Mouse (Mus musculus) CH12.LX (cell line): ENCODE data around the gene Abcd3. TPM values are rescaled to one million over a fixed set of nuclear protein-coding genes. Genes with fewer than 3 reads are reported as not detected.

Experiments
- DNase-seq: peaks from one replicate; pipeline ENCODE4 v3.0.0-alpha.2; 2013; ENCODE audit errors: extremely low read depth
- H3K27ac ChIP-seq: 2 replicates; pipeline ENCODE4 v1.5.1; 2012; ENCODE audit warnings: low read depth, mild to moderate bottlenecking, control low read depth, moderate library complexity; ENCODE audit not compliant: insufficient read depth
- H3K27me3 ChIP-seq: replicated peaks from 2 replicates; pipeline ENCODE3; 2012; ENCODE audit warnings: inconsistent platforms
- H3K36me3 ChIP-seq, 2 experiments: replicated peaks in 1 of 2; 2 replicates each; pipeline versions ENCODE3 to v1.6.1; 2012; ENCODE audit warnings: inconsistent platforms in 1 of 2, low read length in 1 of 2, mild to moderate bottlenecking in 1 of 2, mixed read lengths in 1 of 2, moderate library complexity in 1 of 2; ENCODE audit not compliant: control insufficient read depth in 1 of 2, insufficient read depth in 1 of 2
- H3K4me1 ChIP-seq, 2 experiments: 2 replicates each; pipeline ENCODE4 v1.6.1; 2012; ENCODE audit warnings: inconsistent platforms in 1 of 2, moderate library complexity in 1 of 2; ENCODE audit not compliant: insufficient read depth in 2 of 2, control insufficient read depth in 1 of 2
- H3K4me2 ChIP-seq: 2 replicates; pipeline ENCODE4 v1.6.1; 2012; ENCODE audit warnings: low read depth, mild to moderate bottlenecking, control low read depth; ENCODE audit not compliant: poor library complexity, insufficient read depth, severe bottlenecking
- H3K4me3 ChIP-seq, 3 experiments: fragments of 150-350 bp in 1 of 3; sonication (generic) in 1 of 3; replicated peaks in 1 of 3; 2 replicates each; pipeline versions ENCODE3 to v1.5.1; 2011 to 2012; ENCODE audit warnings: low read depth in 2 of 3, low read length in 2 of 3, mild to moderate bottlenecking in 2 of 3, moderate library complexity in 2 of 3, control low read depth in 1 of 3, improper control_type of control experiment in 1 of 3, inconsistent platforms in 1 of 3, mixed read lengths in 1 of 3; ENCODE audit not compliant: poor library complexity in 1 of 3
- H3K79me2 ChIP-seq: replicated peaks from 2 replicates; pipeline ENCODE4 v1.6.1; 2012; ENCODE audit warnings: mild to moderate bottlenecking, moderate library complexity; ENCODE audit not compliant: control insufficient read depth, poor library complexity, insufficient read depth, severe bottlenecking; ENCODE audit errors: extremely low read depth
- H3K9ac ChIP-seq: 2 replicates; pipeline ENCODE4 v1.6.1; 2012; ENCODE audit warnings: low read depth, mild to moderate bottlenecking, control low read depth, moderate library complexity; ENCODE audit not compliant: insufficient read depth
- H3K9me3 ChIP-seq: replicated peaks from 2 replicates; pipeline ENCODE3; 2012; ENCODE audit warnings: low read length, inconsistent platforms, mixed read lengths
- BHLHE40 ChIP-seq: IDR thresholded peaks from 2 replicates; pipeline ENCODE4 v1.6.1; 2011; ENCODE audit warnings: mild to moderate bottlenecking, low read depth, low read length, improper control_type of control experiment
- CHD1 ChIP-seq: IDR thresholded peaks from 2 replicates; pipeline ENCODE4 v1.6.1; 2012; ENCODE audit warnings: low read depth, low read length, improper control_type of control experiment, inconsistent platforms
- CHD2 ChIP-seq: IDR thresholded peaks from 2 replicates; pipeline ENCODE4 v1.6.1; 2011; ENCODE audit warnings: low read length, improper control_type of control experiment
- CTCF ChIP-seq, 2 experiments: IDR thresholded peaks in 1 of 2; conservative IDR thresholded peaks in 1 of 2; 2 replicates each; pipeline ENCODE4 v1.5.1; 2011 to 2012; ENCODE audit warnings: low read depth in 2 of 2, low read length in 2 of 2, improper control_type of control experiment in 1 of 2, inconsistent platforms in 1 of 2, mild to moderate bottlenecking in 1 of 2, moderate library complexity in 1 of 2
- E2F4 ChIP-seq: IDR thresholded peaks from 2 replicates; pipeline ENCODE4 v1.6.1; 2011; ENCODE audit warnings: low read depth, low read length, improper control_type of control experiment; ENCODE audit not compliant: insufficient replicate concordance
- ELF1 ChIP-seq: IDR thresholded peaks from 2 replicates; pipeline ENCODE4 v1.6.1; 2014; ENCODE audit warnings: low read depth, mild to moderate bottlenecking, inconsistent platforms, low read length, improper control_type of control experiment
- EP300 ChIP-seq: IDR thresholded peaks from 2 replicates; pipeline ENCODE4 v1.6.1; 2011; ENCODE audit warnings: low read length, improper control_type of control experiment
- ETS1 ChIP-seq: conservative IDR thresholded peaks from 2 replicates; pipeline ENCODE4 v1.6.1; 2012; ENCODE audit warnings: low read depth, mild to moderate bottlenecking, inconsistent platforms, low read length, improper control_type of control experiment, moderate library complexity
- GABPA ChIP-seq: IDR thresholded peaks from 2 replicates; pipeline ENCODE4 v1.6.1; 2012; ENCODE audit warnings: low read depth, low read length, improper control_type of control experiment, inconsistent platforms; ENCODE audit not compliant: insufficient replicate concordance
- IRF4 ChIP-seq: IDR thresholded peaks from 2 replicates; pipeline ENCODE4 v1.6.1; 2014; ENCODE audit warnings: low read depth, mild to moderate bottlenecking, inconsistent platforms, low read length, improper control_type of control experiment
- JUN ChIP-seq: IDR thresholded peaks from 2 replicates; pipeline ENCODE4 v1.6.1; 2011; ENCODE audit warnings: low read depth, mild to moderate bottlenecking, low read length, improper control_type of control experiment, moderate library complexity; ENCODE audit not compliant: insufficient read depth
- MAFK ChIP-seq: IDR thresholded peaks from 2 replicates; pipeline ENCODE4 v1.6.1; 2011; ENCODE audit warnings: low read length, improper control_type of control experiment; ENCODE audit not compliant: insufficient replicate concordance
- MAX ChIP-seq: IDR thresholded peaks from 2 replicates; pipeline ENCODE4 v1.6.1; 2011; ENCODE audit warnings: low read length, improper control_type of control experiment
- MAZ ChIP-seq: IDR thresholded peaks from 2 replicates; pipeline ENCODE4 v1.6.1; 2012; ENCODE audit warnings: low read depth, mild to moderate bottlenecking, inconsistent platforms, low read length, improper control_type of control experiment, moderate library complexity
- MEF2A ChIP-seq: IDR thresholded peaks from 2 replicates; pipeline ENCODE4 v1.6.1; 2014; ENCODE audit warnings: low read depth, mild to moderate bottlenecking, inconsistent platforms, low read length, improper control_type of control experiment, borderline replicate concordance
- PAX5 ChIP-seq: IDR thresholded peaks from 2 replicates; pipeline ENCODE4 v1.6.1; 2012; ENCODE audit warnings: low read length, inconsistent platforms, mixed read lengths
- POLR2A ChIP-seq: IDR thresholded peaks from 2 replicates; pipeline ENCODE4 v1.6.1; 2011; ENCODE audit warnings: low read depth, mild to moderate bottlenecking, improper control_type of control experiment, low read length
- POLR2AphosphoS2 ChIP-seq: IDR thresholded peaks from 2 replicates; pipeline ENCODE4 v1.6.1; 2011; ENCODE audit warnings: low read depth, low read length, improper control_type of control experiment
- RCOR1 ChIP-seq: conservative IDR thresholded peaks from 2 replicates; pipeline ENCODE4 v1.6.1; 2012; ENCODE audit warnings: low read depth, mild to moderate bottlenecking, inconsistent platforms, low read length, improper control_type of control experiment
- SIN3A ChIP-seq: IDR thresholded peaks from 2 replicates; pipeline ENCODE4 v1.6.1; 2012; ENCODE audit warnings: low read length, improper control_type of control experiment, inconsistent platforms
- SMC3 ChIP-seq: IDR thresholded peaks from 2 replicates; pipeline ENCODE4 v1.6.1; 2011; ENCODE audit warnings: low read depth, low read length, improper control_type of control experiment
- TCF12 ChIP-seq: IDR thresholded peaks from 2 replicates; pipeline ENCODE4 v1.6.1; 2014; ENCODE audit warnings: low read depth, mild to moderate bottlenecking, inconsistent platforms, low read length, improper control_type of control experiment
- UBTF ChIP-seq: IDR thresholded peaks from 2 replicates; pipeline ENCODE4 v1.6.1; 2012; ENCODE audit warnings: low read depth, mild to moderate bottlenecking, inconsistent platforms, low read length, improper control_type of control experiment, moderate library complexity
- ZC3H11A ChIP-seq: IDR thresholded peaks from 2 replicates; pipeline ENCODE4 v1.6.1; 2012; ENCODE audit warnings: low read depth, mild to moderate bottlenecking, inconsistent platforms, low read length, improper control_type of control experiment
- ZKSCAN1 ChIP-seq: IDR thresholded peaks from 2 replicates; pipeline ENCODE4 v1.6.1; 2012; ENCODE audit warnings: low read depth, inconsistent platforms, low read length, improper control_type of control experiment, borderline replicate concordance
- ZMIZ1 ChIP-seq: IDR thresholded peaks from 2 replicates; pipeline ENCODE4 v1.6.1; 2012; ENCODE audit warnings: low read depth, mild to moderate bottlenecking, inconsistent platforms, low read length, improper control_type of control experiment
- ZNF384 ChIP-seq: IDR thresholded peaks from 2 replicates; pipeline ENCODE4 v1.6.1; 2012; ENCODE audit warnings: low read depth, low read length, improper control_type of control experiment, inconsistent platforms
- dilution Hi-C: fragments of 300-500 bp; cut with MboI; formaldehyde crosslinking; loops from 2 replicates; pipeline ENCODE4 v1.14.3; 2020; ENCODE audit warnings: low sequenced_read_pairs; ENCODE audit not compliant: extremely low pct_unique_long_range_greater_than_20kb, extremely low pct_ligation_motif_present
- in situ Hi-C: fragments of 300-500 bp; cut with MboI; formaldehyde crosslinking; loops from 3 replicates; pipeline ENCODE4 v1.14.3; 2019; ENCODE audit warnings: low sequenced_read_pairs, low pct_ligation_motif_present, low pct_unique_long_range_greater_than_20kb, mixed read lengths
- polyA plus RNA-seq: library from polyadenylated mRNA; unstranded; fragments of >175 nt; gene quantifications from 2 replicates; pipeline ENCODE4 v1.2.1, GENCODE M21; 2012; ENCODE audit warnings: low read depth; ENCODE audit not compliant: insufficient read length
- total RNA-seq, 2 experiments: library from RNA; depleted of rRNA; stranded (reverse); fragments of 300-350 nt in 1 of 2; fragments of >200 nt in 1 of 2; gene quantifications; 2 replicates each; pipeline ENCODE4 v1.2.3; 2012 to 2014

Abcd3 gene
- total and polyA plus RNA-seq, 3 experiments: 53.5 to 65.9 (median 53.8) TPM

DNA sequence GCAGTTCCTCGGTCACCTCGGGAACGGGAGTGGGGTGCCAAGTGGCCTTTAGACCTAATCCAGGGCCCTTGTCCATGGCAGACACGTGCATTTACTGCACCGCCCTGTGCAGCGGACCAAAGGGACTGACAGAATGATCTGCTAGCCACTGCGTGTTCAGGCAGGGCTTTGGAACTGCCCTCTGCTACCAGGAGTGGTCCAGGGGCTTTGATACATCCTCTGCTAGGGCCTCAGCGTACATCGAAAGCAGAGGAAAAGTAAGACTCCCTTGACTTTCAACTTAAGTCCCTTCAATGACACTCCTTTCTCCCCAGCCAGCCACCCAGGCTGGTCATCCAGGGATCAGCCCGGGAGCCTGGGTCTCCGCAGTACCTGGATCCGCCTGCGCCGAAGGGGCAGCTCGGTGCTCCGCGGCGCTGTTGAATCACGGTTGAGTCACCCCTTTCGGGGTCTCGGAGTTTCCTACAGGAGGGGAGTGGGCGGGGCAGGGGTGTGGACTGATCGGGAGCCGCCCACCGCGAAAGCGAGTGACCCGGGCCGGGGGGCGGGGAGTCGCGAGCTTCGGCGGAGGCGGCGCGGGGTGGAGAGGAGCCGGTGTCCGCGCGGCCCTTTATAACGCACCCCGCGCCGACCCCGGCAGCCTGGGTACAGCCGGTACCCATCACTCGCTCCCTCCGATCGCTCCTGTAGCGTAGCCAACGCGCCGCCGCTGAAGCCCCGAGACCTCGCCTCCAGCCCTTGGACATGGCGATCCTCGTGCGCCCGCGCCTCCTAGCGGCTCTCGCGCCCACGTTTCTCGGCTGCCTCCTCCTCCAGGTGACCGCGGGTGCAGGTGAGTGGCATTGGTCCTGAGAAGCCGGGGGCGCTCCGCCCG, 91.9 kb downstream of the Abcd3 start, which contains the start of gene F3 (continued):
- TF ChIP-seq ZNF384: no peak
- TF ChIP-seq TCF12: peak; percentile 27; the same call in 1 of the 2 replicates
- TF ChIP-seq POLR2AphosphoS2: no peak
- TF ChIP-seq SMC3: peak; percentile 73
- TF ChIP-seq MAX: peak; percentile 68; the same call in 1 of the 2 replicates
- peak in 1 of 2 experiments; percentile 77; a peak in 2 of 4 replicates for TF ChIP-seq CTCF (conservative IDR thresholded peaks at IDR 0.05 in 1 of 2, IDR thresholded peaks at IDR 0.05 in 1 of 2; ENCODE audit: low read depth in 2 of 2, low read length in 2 of 2)
- no peak for TF ChIP-seq JUN
- TF ChIP-seq GABPA: no peak
- TF ChIP-seq RCOR1: no peak
- 0 out of 2 replicates have a peak, but pooled peaks have one; percentile 23 for TF ChIP-seq MEF2A
- 0 out of 2 replicates have a peak, but pooled peaks have one; percentile 1 for TF ChIP-seq CHD2
- TF ChIP-seq ZKSCAN1: no peak
- no peak for TF ChIP-seq CHD1
- TF ChIP-seq SIN3A: 0 out of 2 replicates have a peak, but pooled peaks have one; percentile 6
- no peak for TF ChIP-seq EP300
- TF ChIP-seq POLR2A: peak; percentile 30; the same call in 1 of the 2 replicates
- 0 out of 2 replicates have a peak, but pooled peaks have one; percentile 39 for TF ChIP-seq MAZ
- TF ChIP-seq MAFK: no peak
- TF ChIP-seq E2F4: no peak
- TF ChIP-seq, all 38 proteins: peak for 15

DNA sequence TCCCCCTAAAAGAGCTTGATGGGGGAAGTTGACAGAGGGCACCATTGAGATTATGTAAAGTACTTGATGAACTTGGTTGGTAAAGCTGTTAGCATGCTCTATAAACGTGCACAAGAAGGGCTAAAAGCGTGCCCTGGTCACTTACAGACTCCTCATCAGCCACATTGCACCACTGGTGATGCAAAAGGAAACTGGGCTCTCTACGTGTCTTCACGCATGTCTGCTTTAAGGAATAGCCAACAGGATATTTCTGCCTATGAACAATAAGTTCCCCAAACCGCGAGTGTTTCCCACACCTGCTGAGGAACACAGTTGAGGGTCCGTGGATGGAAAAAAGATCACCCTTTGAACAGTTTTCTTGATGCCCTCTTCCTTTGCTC, 93.4 kb downstream of the Abcd3 start:
- dilution Hi-C loops: no loop called here
- Histone ChIP-seq H3K27me3 (no peaks in the 10 kb centered on the region), H3K27ac (no peak overlapping the region), H3K4me3 (peak overlapping the region in 2 of 3 experiments; percentile 4 to 29), H3K4me1 (peaks cover 0 to 31% of the 10 kb centered on the region in 2 experiments; a peak in 2 of 4 replicates), H3K79me2 (no peaks in the 10 kb centered on the region), H3K4me2 (peak overlapping the region; percentile 91), H3K9ac (0 out of 2 replicates have a peak overlapping the region, but pooled peaks have one; percentile 18), H3K36me3 (no peaks in the 10 kb centered on the region), H3K9me3 (no peaks in the 10 kb centered on the region)
- DNase-seq: peak; percentile 31
- in situ Hi-C loops: loop anchor here (5.0 to 25.0 kb wide), 2 partner anchors 174 to 409 kb away; no protein-coding TSS in a partner anchor
- TF ChIP-seq IRF4 (peak; percentile 63; the same call in 1 of the 2 replicates), CHD1 (no peak), ETS1 (peak; percentile 70), CTCF (conservative IDR thresholded peaks at IDR 0.05 in 1 of 2, IDR thresholded peaks at IDR 0.05 in 1 of 2; ENCODE audit: low read depth in 2 of 2, low read length in 2 of 2) (no peak), RCOR1 (no peak), ELF1 (no peak), SIN3A (no peak), EP300 (peak; percentile 33), PAX5 (no peak), UBTF (no peak), BHLHE40 (peak; percentile 98), ZMIZ1 (no peak), MEF2A (no peak; the same call in 1 of the 2 replicates), ZC3H11A (no peak)
